Mouse (Mus musculus) inflammation-experienced regulatory T-cells, adult 6 months (primary cell): ENCODE results near the gene Pear1. TPM values are rescaled to one million over a fixed set of nuclear protein-coding genes. Genes with fewer than 3 reads are reported as not detected.

ENCODE experiments used
- ATAC-seq: one replicate; pipeline ENCODE4 v1.8.0; 2017
- polyA plus RNA-seq, 3 experiments: library from polyadenylated mRNA; unstranded; fragments of 100-300 nt; shearing (Covaris generic); gene quantifications; one replicate each; pipeline ENCODE4 v1.2.1; 2017

Gene Pear1
- polyA plus RNA-seq, 3 experiments from 2014 or later, result 65.9 to 108 (median 76.0) TPM

DNA sequence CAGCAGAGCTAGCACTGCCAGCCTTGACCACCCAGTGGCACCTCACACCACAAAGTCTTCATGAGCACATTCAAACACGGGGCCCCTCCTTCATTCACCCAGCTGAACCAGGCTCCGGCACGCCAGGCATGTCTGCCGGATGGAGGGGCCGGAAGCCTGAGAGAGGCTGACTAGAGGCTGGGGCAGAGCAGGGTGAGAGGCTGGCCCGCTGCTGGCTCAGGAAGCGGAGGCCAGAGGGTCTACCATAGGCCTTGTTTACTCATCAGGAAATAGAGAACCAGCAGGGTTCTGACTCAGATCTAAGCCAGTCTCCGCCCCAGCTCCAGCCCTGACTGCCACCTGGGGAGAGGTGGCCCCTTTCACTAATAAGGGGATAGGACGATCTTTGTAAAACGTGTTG is 59.0 kb downstream of the Pear1 start:
- ATAC-seq, result peak; percentile 87

- ATAC-seq, result no peak
These were observed 59.6 kb downstream of the Pear1 start for GRCm38 (mm10) chr3:87764506-87764905.

- no peak for ATAC-seq
These were observed 60.3 kb downstream of the Pear1 start for GRCm38 (mm10) chr3:87763683-87764289.

GRCm38 (mm10) chr3:87763202-87763601 is 60.9 kb downstream of the Pear1 start:
- no peak for ATAC-seq

- no peak for ATAC-seq
These were observed 62.4 kb downstream of the Pear1 start for GRCm38 (mm10) chr3:87761408-87762375.

DNA sequence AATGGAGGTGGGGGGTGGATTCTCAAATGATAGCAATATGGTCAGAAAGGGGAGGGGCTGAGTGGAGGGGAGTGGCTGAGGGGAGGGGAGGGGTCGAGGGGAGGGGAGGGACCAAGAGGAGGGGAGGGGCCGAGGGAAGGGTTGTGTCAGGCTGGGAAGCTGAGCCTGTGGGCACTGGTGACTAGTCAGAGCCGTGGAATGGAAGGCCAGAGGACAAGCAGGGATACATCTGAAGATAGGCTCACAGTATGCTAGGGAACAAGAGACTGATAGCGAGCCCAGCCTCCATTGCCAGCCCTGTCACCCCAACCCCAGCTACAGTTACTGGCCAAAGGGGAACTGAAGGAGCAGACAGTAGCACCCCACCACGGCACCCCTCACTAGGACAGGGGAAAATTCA is 65.5 kb downstream of the Pear1 start:
- ATAC-seq, result no peak

- ATAC-seq, result no peak
These were observed 67.6 kb downstream of the Pear1 start for GRCm38 (mm10) chr3:87756488-87756887.

DNA sequence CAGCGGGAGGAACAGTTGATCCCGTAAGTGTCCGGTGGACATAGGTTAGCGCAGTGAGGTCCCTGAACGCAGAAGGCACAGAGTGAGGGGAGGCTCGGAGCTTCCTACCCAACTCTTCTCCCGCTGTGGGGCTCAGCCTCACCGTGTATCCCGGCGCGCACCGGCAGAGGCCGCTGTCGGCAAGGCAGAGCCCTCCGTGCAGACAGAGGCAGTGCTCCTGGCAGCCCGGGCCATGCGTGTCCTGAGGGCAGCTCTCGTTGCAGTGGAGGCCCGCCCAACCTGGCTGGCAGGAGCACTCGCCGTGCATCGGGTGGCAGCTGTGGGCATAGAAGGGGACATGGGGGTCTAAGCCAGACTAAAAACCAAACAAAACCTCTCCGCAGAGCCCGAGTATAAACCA is 68.1 kb downstream of the Pear1 start:
- peak; percentile 65 for ATAC-seq

DNA sequence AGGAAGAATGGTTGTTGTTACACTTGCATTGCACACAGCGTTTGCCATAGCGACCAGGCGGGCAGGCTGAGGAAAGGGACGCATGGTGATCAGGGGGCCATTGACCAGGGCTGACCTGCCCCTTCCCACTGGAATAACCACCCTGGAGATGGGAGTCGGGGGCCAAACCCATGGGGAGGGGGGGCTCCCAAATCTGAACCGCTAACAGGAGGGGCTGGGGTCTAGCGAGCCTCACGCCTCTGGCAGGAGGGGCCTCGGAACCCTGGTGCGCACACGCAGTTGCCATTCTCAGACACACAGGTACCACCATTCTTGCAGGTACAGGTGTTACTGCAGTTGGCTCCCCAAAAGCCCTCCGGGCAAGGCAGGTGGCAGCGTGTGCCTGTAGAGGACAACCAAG is 70.3 kb downstream of the Pear1 start:
- no peak for ATAC-seq

DNA sequence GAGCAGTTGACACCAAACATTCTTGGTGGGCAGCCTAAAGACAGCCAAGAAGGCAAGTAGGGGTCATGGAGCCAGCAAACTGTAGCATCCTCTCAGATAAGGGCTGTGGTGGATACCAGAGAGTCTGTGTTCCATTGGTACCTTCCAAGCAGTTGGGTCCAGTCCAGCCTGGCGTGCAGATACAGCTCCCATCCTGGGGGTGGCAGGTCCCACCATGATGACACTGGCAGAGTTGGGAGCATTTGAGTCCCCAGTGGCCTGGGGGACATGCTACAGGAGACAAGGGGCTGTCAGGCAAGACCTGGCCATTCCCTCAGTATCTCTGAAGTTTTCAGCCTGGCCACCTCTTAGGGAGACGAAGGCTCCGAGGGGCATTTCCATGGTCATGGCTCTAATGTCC is 71.5 kb downstream of the Pear1 start:
- no peak for ATAC-seq

GRCm38 (mm10) chr3:87749977-87750376 is 74.1 kb downstream of the Pear1 start:
- no peak for ATAC-seq

DNA sequence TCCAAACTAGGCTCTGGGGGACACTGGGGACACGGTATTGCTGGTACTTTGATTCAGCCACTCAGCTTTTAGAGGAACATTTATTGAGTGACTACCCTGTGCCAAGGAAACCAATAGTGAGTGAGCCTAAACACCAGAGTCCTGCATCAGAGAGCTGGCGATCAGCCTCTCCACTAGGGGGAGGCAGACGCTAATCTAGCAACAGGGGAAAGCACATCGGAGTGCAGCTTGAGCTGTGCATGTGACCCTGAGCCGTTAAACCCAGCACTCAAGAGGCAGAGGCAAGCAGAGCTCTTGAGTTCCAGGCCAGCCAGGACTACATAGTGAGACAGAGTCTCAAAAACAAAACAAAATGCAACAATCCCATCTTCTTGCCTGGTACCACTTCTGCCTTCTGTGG is 75.1 kb downstream of the Pear1 start:
- ATAC-seq, result peak; percentile 79

DNA sequence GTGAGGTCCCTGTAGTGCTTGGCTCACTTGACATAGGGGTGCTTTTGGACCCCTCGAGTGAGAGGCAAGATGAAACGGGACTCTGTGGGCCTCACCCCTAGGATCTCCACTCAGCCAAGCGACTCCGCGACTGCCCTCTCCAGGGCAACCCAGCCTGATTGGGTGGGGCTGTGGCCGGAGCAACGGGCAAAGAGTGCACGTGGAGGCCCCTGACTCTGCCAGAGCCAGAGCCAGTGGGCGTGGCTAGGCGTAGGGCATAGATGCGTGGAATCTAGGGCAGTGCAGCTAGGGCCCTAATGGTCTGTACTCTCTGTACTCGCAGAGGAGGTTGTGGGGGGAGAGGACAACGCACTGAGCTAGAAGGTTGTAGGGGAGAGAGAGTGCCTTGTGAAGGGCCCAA is 75.7 kb downstream of the Pear1 start, which contains the start of gene Lrrc71:
TSS of gene Lrrc71 (minus strand) at position 195 of the 400 bp plus-strand sequence.
- ATAC-seq, result no peak

- no peak for ATAC-seq
These were observed 79.0 kb downstream of the Pear1 start for GRCm38 (mm10) chr3:87745036-87745659.

DNA sequence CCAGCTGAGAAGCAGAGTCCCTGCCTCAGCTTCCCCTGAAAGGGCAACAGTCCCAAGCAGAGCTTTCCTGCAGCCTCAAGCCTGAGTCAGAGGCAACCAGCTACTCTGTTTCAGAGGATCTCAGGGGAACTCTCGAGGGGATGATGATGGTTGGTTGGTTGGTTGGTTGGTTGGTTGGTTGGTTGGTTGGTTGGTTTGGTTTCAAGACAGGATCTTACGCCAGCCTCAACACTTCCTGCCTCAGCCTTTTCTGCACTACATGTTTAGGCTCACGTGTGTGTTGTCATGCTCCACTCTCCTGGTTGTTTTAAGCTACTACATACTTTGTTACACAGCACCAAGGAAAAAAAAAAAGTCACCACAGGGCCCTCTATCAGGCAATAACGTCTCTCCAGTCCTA is 80.2 kb downstream of the Pear1 start:
- peak; percentile 26 for ATAC-seq

- ATAC-seq, result peak; percentile 67
These were observed 81.4 kb downstream of the Pear1 start for GRCm38 (mm10) chr3:87742735-87743134.

- no peak for ATAC-seq
These were observed 82.1 kb downstream of the Pear1 start for GRCm38 (mm10) chr3:87742013-87742412.

GRCm38 (mm10) chr3:87738906-87739305 is 85.2 kb downstream of the Pear1 start:
- ATAC-seq, result no peak

DNA sequence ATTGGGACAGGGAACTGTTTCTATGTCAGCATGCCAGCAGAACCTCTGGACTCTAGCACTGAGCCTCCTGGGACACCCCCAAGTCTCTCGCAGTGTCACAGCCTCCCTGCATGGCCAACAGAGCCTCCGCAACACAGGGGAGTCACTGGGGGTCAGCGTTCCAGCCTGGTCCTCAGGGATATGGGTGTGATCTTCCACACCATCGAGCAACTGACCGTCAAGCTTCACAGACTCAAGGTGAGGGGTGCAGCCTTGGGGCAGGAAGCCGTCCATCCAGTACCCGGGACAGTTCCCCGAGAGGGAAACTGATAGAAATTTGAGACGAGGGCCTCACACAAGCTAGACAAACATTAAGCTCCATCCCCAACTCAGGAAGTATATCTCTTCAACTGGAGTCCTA is 88.8 kb downstream of the Pear1 start:
- ATAC-seq, result no peak

DNA sequence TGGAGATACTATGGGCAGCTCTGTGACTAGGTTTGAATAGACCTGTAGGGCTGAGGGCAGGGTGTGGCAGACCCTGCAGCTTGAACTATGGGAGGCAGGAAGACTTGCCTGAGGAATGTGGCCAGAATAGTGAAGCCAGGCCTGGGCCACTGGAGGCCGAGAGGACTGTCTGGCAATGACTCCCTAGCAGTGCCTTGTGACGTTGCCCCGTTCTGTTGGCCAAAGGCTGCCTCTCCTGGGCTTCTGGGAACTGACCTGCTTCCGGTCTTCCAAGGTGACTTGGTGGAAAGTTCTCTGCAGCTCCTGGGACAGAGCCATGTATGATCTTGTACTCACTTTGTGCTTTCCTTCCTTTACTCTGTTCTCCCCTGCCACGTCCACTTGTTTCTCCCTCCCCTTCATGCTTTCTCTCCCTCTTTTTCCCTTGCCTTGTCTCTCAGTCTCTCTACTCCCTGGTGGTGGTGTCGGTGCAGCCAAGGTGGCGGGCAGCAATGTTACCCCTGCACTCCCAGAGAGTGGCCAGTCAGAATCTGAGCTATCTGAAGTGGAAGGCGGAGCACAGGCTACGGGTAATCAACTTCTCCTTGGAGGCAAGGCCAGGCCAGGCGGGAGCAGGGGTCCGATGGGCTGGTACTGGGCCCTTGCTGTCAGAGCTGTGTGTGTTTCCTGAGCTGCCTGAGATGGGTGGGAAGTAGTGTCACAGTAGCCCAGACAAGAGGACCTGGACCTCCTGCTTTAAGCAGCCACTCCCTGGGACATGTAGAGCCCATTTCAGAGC is 89.9 kb downstream of the Pear1 start:
- ATAC-seq, result no peak

GRCm38 (mm10) chr3:87733098-87733497 is 91.0 kb downstream of the Pear1 start:
- no peak for ATAC-seq

GRCm38 (mm10) chr3:87728696-87729095 is 95.4 kb downstream of the Pear1 start:
- no peak for ATAC-seq

GRCm38 (mm10) chr3:87726191-87726590 is 97.9 kb downstream of the Pear1 start:
- ATAC-seq, result no peak
